Mouse (Mus musculus) ES-Bruce4 (cell line): ENCODE measurements around the gene Pdgfa. TPM values are rescaled to one million over a fixed set of nuclear protein-coding genes. Genes with fewer than 3 reads are reported as not detected.

ENCODE experiments used
- H3K27ac ChIP-seq: 2 replicates; pipeline ENCODE4 v1.5.1; 2012; ENCODE audit warnings: low read length, inconsistent platforms; ENCODE audit not compliant: insufficient read depth
- H3K27me3 ChIP-seq: 2 replicates; pipeline ENCODE4 v1.6.1; 2012; ENCODE audit warnings: mild to moderate bottlenecking, low read length, inconsistent platforms; ENCODE audit not compliant: control insufficient read depth, poor library complexity, insufficient read depth, severe bottlenecking
- H3K36me3 ChIP-seq: 2 replicates; pipeline ENCODE4 v1.6.1; 2012; ENCODE audit warnings: inconsistent platforms, mild to moderate bottlenecking, low read length, moderate library complexity; ENCODE audit not compliant: control insufficient read depth, poor library complexity, insufficient read depth, severe bottlenecking
- H3K4me1 ChIP-seq: one replicate; pipeline ENCODE4 v1.8.1; 2011; ENCODE audit warnings: low read length; ENCODE audit not compliant: control insufficient read depth, insufficient read depth
- H3K4me3 ChIP-seq: 2 replicates; pipeline ENCODE4 v1.5.1; 2011; ENCODE audit warnings: low read depth, mild to moderate bottlenecking, low read length
- H3K9ac ChIP-seq: 2 replicates; pipeline ENCODE4 v1.6.1; 2012; ENCODE audit warnings: low read depth, mild to moderate bottlenecking, inconsistent platforms; ENCODE audit not compliant: poor library complexity, severe bottlenecking
- H3K9me3 ChIP-seq: replicated peaks from 2 replicates; pipeline ENCODE4 v1.6.1; 2012; ENCODE audit warnings: mild to moderate bottlenecking, low read length, inconsistent platforms; ENCODE audit not compliant: control insufficient read depth, poor library complexity, insufficient read depth, severe bottlenecking
- CTCF ChIP-seq: IDR thresholded peaks from one replicate; pipeline ENCODE4 v1.8.1; 2011; ENCODE audit warnings: low read depth, low read length
- EP300 ChIP-seq: IDR thresholded peaks from 2 replicates; pipeline ENCODE4 v1.6.1; 2011; ENCODE audit warnings: low read depth, low read length; ENCODE audit not compliant: insufficient read depth
- POLR2A ChIP-seq: IDR thresholded peaks from one replicate; pipeline ENCODE4 v1.8.1; 2011; ENCODE audit warnings: low read length; ENCODE audit not compliant: insufficient read depth
- polyA plus RNA-seq: library from polyadenylated mRNA; stranded (reverse); fragments of >200 nt; gene quantifications from 2 replicates; pipeline ENCODE4 v1.2.4, GENCODE M21; 2011; ENCODE audit warnings: low read depth; ENCODE audit not compliant: missing spikeins, insufficient read depth, insufficient read length

Pdgfa gene
- polyA plus RNA-seq, 1 experiment, result 48.7 TPM

DNA sequence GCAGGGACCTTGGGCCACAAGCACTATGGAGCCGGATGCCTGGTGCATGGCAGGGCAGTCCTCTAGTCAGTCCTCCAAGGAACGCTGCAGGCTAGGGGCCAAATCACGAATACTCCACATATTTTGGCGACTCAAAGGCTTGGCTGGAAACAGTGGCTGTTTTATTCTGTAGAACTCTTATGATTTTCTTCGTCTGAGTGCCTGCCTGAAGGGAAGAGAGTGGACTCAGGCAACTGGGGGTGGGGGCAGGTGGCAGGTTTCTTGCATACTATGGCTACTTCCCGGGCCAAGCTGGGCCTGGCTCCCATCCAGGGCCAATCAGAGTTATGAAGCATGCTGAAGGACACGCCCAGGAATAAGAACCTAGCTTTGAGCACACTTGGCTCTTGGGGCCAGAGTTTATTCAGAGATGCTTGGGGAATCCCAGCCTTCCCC lies 27.1 kb downstream of the Pdgfa start:
- Histone ChIP-seq H3K36me3 (no peaks in the 10 kb centered on the region), H3K27ac (no peak overlapping the region), H3K27me3 (no peaks in the 10 kb centered on the region), H3K9ac (no peak overlapping the region), H3K9me3 (no peaks in the 10 kb centered on the region), H3K4me1 (no peaks in the 10 kb centered on the region), H3K4me3 (no peak overlapping the region)
- TF ChIP-seq EP300, result no peak
- TF ChIP-seq POLR2A, result no peak
- no peak for TF ChIP-seq CTCF

DNA sequence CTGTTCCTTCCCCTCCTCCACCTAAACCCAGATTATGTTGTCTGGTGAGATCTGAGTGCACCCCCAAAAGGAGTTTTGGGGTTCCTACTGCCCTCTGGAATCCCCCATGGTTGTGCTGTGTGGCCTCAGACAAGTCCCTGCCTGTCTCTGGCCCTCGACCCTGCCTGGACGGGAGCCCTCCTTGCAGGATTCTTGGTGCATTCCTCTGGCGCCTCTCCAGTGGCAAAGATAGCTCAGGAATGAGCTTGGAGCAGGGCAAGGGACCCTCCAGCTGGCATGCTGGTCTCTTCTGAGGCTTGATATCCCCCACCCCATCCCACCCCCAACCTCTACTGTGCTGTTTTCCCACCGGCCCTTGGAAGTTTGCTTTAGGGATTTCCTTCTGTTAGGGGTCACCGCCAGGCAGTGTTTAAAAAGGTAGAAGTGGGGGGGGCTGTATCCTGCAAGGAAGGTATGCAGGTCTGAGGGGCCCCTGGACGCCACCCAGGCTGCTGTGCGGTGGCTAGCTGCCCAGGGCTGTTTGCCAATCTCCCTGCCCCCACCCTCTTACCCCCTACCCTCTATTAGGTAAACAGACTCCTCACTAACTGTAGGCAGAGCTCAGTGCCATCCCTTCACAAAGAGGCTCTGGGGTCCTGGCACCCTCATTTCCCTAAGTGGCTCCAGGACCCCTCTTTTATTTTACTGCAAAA lies 31.0 kb downstream of the Pdgfa start:
- Histone ChIP-seq H3K4me3 (no peak overlapping the region), H3K27me3 (no peaks in the 10 kb centered on the region; the same call in 1 of the 2 replicates), H3K9ac (no peak overlapping the region), H3K4me1 (no peaks in the 10 kb centered on the region), H3K27ac (no peak overlapping the region), H3K36me3 (no peaks in the 10 kb centered on the region), H3K9me3 (no peaks in the 10 kb centered on the region)
- TF ChIP-seq EP300 (no peak), CTCF (no peak), POLR2A (no peak)

DNA sequence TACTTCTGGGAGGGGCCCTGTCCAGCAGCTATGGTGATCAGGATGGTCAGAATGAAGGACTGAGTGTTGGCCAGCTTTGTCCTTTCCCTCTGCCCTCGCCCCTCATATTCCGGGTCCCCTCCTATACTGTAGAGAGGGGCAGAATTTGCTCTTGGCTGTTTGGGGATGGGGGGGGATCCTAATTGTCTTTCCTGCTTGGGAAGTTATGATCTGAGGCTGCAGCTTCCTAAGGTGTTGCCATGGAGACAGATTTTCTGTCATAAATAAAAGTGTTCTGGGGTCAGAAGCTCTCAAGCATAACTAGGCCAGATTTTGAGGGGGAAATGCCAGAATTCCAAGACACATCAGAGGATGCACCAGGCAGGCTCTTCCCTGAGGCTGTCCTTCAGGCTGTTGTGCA lies 31.6 kb downstream of the Pdgfa start:
- H3K4me3 ChIP-seq, result no peak overlapping the region
- no peak overlapping the region for H3K9ac ChIP-seq
- H3K27me3 ChIP-seq, result no peaks in the 10 kb centered on the region; the same call in 1 of the 2 replicates
- H3K9me3 ChIP-seq, result no peaks in the 10 kb centered on the region
- no peak overlapping the region for H3K27ac ChIP-seq
- H3K4me1 ChIP-seq, result no peaks in the 10 kb centered on the region
- no peak for TF ChIP-seq EP300
- no peak for TF ChIP-seq CTCF
- TF ChIP-seq POLR2A, result no peak
- H3K36me3 ChIP-seq, result no peaks in the 10 kb centered on the region

DNA sequence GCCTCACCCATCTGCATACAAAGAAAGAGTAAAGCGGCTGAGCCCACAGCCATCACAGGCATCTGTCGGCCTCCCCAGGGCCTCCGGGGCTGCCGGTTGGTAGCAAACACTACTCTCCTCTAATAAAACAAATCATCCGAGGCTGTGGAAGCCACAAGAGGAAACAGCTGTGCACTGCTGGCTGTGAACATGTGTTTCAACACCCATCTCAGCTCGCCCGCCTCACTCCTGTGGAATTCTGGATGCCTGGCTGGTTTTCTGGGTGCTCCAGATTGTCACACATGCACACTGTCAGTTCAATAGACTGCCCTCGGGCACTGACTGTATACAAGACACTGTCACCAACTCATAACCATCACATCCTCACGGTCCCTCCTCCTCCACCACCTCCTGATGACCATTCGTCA lies 40.7 kb downstream of the Pdgfa start:
- TF ChIP-seq CTCF (no peak), EP300 (no peak)
- Histone ChIP-seq H3K4me1 (no peaks in the 10 kb centered on the region), H3K27ac (no peak overlapping the region)

DNA sequence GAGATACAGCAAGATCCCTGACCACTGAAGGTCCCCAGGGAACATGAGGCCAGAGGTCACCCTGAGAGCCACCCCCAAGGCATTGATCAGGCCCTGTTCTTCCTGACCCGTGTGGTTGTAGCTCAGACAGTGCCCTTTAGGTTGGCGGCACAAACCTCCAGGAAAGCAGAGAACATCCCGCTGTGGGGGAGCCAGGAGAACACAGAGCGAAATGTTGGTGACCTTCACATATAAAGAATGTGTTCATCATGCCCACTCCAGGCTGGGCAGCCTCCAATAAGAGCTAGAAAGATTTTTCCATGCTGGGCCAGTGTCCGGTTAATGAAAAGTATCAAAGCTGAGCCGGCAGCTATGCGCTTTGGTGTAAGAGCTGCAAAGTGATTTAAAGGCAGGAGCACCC lies 43.2 kb downstream of the Pdgfa start:
- Histone ChIP-seq H3K4me1 (no peaks in the 10 kb centered on the region), H3K9ac (no peak overlapping the region), H3K27ac (no peak overlapping the region), H3K27me3 (no peaks in the 10 kb centered on the region), H3K9me3 (no peaks in the 10 kb centered on the region), H3K36me3 (no peaks in the 10 kb centered on the region), H3K4me3 (no peak overlapping the region)
- TF ChIP-seq CTCF, result no peak
- no peak for TF ChIP-seq EP300
- TF ChIP-seq POLR2A, result no peak

More for the DNA sequence above, 40.7 kb downstream of the Pdgfa start:
- Histone ChIP-seq H3K36me3 (no peaks in the 10 kb centered on the region), H3K9me3 (no peaks in the 10 kb centered on the region), H3K27me3 (no peaks in the 10 kb centered on the region), H3K9ac (no peak overlapping the region), H3K4me3 (no peak overlapping the region)

DNA sequence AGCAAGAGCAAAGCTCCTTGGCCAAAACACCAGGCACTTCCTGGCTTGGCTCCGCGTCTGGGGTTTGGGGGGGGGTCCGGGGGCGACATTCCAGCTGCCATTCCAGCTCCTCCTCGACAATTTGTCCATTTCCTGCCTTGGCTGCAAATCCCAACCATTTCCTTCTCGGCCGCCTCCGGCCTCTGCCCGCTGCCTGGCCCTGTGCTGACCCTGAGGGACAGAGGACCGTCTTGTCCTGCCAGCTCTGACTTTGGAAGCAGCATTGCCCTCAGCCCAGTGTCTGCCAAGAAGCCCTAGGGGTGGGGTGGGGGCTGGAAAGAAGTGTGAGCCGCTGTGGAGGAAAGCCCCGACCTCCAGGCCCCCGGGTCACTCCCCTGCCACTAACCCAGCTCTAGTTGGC lies 44.2 kb downstream of the Pdgfa start:
- no peak overlapping the region for H3K27ac ChIP-seq
- H3K4me1 ChIP-seq, result no peaks in the 10 kb centered on the region
- no peaks in the 10 kb centered on the region for H3K9me3 ChIP-seq

More for the DNA sequence above, 44.2 kb downstream of the Pdgfa start:
- TF ChIP-seq EP300, result no peak
- no peak for TF ChIP-seq CTCF
- TF ChIP-seq POLR2A, result no peak
- Histone ChIP-seq H3K4me3 (no peak overlapping the region), H3K27me3 (no peaks in the 10 kb centered on the region), H3K36me3 (no peaks in the 10 kb centered on the region), H3K9ac (no peak overlapping the region)
